Mouse (Mus musculus): ENCODE data around the gene Inka2. TPM values are rescaled to one million over a fixed set of nuclear protein-coding genes. Genes with fewer than 3 reads are reported as not detected.

Inka2 gene
- not detected in 2 replicates for polyA plus RNA-seq (2012; ENCODE audit: insufficient read depth, insufficient read length, low replicate concordance, missing spikeins)

DNA sequence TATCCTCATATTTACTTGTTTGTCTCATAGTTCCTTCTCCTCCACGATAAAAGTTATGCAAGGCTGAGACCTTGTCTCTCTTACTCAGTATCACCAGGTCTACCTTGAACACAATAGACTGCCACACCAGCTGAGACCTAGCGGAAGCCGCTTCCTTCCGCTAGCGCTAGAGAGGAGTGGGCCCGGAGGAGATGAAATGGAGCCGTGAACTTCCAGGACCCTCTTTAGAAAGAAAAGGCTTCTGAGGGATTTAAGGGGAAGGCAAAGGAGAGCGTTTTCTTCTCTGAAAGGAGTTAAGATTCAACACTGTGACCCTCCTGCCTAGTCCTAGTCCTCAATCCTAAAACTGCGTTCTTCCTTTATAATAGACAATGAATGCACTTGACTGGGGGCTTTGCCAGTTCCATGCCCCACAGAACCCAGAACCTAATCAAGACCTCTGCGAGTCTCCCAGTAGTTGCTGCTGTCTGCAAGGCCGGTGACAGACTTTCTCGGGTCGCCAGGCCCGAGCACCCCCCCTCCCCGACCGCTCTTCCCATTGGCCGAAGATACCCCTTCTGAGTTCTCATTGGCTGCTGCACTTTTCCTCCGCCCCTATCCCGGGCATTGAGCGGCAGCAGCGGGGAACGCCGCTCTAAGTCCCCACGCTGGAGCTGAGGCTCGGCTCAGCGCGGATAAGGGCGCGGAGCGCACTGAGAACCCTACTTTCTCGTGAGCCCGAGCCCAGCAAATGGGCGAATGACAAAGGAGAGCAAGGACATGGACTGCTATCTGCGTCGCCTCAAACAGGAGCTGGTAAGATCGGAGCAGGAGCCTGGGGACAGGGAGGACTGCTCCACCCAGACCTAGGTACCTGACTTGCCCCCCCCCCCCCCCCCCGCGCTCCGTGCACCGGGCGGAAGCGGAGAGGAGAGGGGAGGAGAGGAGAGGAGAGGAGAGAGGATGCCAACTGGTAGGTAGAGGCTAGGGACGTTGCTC, at the start of gene Inka2:
TSS of gene Inka2 (plus strand) at position 569 of the 978 bp plus-strand sequence.
- 7% methylated on average over 42 of the region's 43 CpGs for WGBS
- peaks cover 8% of the 10 kb centered on the region for H3K4me1 ChIP-seq (ENCODE audit: control insufficient read depth, insufficient read depth, low read length)
- peak within 1 kb of the TSS; percentile 60 for H3K27ac ChIP-seq (ENCODE audit: insufficient read depth, low read depth, low read length)
- peak within 1 kb of the TSS; percentile 66 for H3K4me3 ChIP-seq (ENCODE audit: insufficient read depth, low read depth, low read length)
- TF ChIP-seq POLR2A (IDR thresholded peaks at IDR 0.05; ENCODE audit: insufficient read depth, low read depth, low read length) (no peak; the same call in 1 of the 2 replicates), CTCF (IDR thresholded peaks at IDR 0.05; ENCODE audit: insufficient read depth, low read depth, low read length) (no peak)

DNA sequence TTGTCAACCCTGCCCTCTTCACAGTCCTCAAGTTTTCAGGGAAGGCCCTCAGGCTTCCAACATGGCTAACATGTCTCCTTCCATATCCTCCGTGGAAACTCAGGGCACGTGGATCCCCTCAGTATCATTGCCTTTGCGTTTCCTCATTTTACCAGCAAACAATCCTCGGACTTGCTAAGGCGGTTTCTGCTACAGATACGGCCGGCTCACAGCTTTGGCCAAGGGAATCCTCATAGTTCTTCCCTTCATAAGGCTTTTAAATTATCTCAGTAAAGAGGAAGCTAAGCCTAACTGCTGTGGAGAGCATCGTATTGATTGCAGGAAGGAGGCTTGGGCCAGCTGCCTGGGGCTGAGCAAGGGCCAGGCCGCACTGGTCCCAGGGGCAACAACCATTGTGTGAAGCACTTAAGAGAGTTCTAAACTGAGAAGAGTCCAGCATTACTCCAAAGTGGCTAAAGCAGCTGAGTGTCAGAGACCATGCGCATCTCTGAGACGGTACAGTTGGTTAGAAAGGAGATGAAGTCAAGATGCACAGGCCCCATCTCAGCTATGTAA, 49.3 kb upstream of the Inka2 start:
- no peaks in the 10 kb centered on the region for H3K4me1 ChIP-seq (ENCODE audit: control insufficient read depth, insufficient read depth, low read length)
- TF ChIP-seq POLR2A (IDR thresholded peaks at IDR 0.05; ENCODE audit: insufficient read depth, low read depth, low read length) (no peak), CTCF (IDR thresholded peaks at IDR 0.05; ENCODE audit: insufficient read depth, low read depth, low read length) (no peak)
- no peak overlapping the region for H3K27ac ChIP-seq (ENCODE audit: insufficient read depth, low read depth, low read length)
- no peak overlapping the region for H3K4me3 ChIP-seq (ENCODE audit: insufficient read depth, low read depth, low read length)
- 94% methylated on average over 11 of the region's 11 CpGs for WGBS

DNA sequence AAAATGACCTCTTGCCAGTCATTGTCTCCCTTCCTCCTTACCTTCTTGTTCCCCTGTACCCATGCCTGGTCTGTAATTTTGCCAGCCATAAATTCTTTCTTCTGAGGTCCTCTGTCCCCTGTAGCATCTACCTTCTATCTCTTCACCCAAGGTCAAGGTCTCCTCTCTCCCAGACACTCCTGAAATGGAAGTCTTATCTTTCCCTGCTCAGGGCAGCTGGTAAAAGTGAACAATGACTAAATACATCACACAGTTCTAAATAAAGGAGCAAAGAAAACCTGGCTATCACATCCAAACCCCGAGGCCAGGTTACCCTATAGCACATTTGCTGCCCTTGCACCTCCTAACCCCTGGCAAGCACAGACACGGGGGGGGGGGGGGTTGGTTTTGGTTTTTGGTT, 43.9 kb upstream of the Inka2 start:
- no peak overlapping the region for H3K27ac ChIP-seq (ENCODE audit: insufficient read depth, low read depth, low read length)
- H3K4me3 ChIP-seq (ENCODE audit: insufficient read depth, low read depth, low read length), result no peak overlapping the region
- TF ChIP-seq POLR2A (IDR thresholded peaks at IDR 0.05; ENCODE audit: insufficient read depth, low read depth, low read length), result no peak
- TF ChIP-seq CTCF (IDR thresholded peaks at IDR 0.05; ENCODE audit: insufficient read depth, low read depth, low read length), result no peak
- WGBS, result 74% methylated on average over 2 of the region's 2 CpGs
- no peaks in the 10 kb centered on the region for H3K4me1 ChIP-seq (ENCODE audit: control insufficient read depth, insufficient read depth, low read length)

DNA sequence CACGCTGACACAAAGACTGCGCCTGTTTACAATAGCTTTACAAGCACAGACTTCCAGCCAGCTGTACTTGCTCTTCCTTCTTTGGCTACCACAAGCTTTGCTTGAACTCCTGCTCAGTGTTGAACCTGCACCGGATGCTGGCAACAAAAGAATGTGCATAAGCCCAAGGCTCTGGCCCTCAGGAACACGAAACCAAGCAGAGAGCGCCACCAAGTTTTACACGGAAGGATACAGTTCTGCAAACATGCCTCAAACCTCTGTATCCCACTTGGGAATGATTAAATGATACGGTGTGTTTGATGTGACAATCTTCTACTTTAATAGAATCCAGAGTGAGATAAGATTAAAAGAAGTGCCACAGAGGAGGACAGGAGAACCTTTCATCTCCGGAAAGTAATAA, 41.4 kb upstream of the Inka2 start:
- Histone ChIP-seq H3K27ac (ENCODE audit: insufficient read depth, low read depth, low read length) (no peak overlapping the region), H3K4me3 (ENCODE audit: insufficient read depth, low read depth, low read length) (no peak overlapping the region), H3K4me1 (ENCODE audit: control insufficient read depth, insufficient read depth, low read length) (peaks cover 3% of the 10 kb centered on the region; the same call in 1 of the 2 replicates)
- TF ChIP-seq CTCF (IDR thresholded peaks at IDR 0.05; ENCODE audit: insufficient read depth, low read depth, low read length) (no peak), POLR2A (IDR thresholded peaks at IDR 0.05; ENCODE audit: insufficient read depth, low read depth, low read length) (no peak)
- 80% methylated on average over 8 of the region's 8 CpGs for WGBS

DNA sequence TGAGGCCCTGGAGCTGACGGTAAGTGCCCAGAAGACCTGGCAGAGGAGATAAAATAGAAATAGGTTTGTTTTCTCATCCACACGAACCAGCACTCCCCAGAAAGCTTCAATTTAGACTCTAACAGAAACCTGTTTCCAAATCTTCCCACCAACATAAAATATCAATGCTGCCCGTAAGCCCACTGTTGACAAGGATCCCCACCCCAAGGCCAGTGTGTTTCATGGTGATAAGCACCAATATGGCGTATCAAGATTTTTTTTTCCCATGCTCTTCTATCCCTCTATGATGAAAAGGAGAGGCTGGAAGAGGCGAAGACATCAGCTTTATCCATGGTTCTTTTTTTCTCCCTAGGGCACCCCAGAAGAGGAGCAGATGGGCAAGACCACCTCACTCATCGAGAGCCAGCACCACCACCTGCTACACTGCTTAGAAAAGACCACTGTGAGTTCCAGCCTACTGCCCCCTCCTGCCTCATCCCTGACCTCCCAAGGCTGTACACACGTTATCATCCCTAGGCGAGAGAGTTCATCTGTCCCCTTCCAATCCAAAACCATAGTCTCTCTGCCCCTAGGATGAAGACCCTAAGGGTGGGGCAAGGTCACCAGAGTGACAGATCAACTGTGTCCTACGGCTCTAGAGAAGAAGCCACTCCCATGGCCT, 39.2 kb upstream of the Inka2 start:
- 93% methylated on average over 9 of the region's 9 CpGs for WGBS
- TF ChIP-seq CTCF (IDR thresholded peaks at IDR 0.05; ENCODE audit: insufficient read depth, low read depth, low read length) (no peak), POLR2A (IDR thresholded peaks at IDR 0.05; ENCODE audit: insufficient read depth, low read depth, low read length) (no peak)

DNA sequence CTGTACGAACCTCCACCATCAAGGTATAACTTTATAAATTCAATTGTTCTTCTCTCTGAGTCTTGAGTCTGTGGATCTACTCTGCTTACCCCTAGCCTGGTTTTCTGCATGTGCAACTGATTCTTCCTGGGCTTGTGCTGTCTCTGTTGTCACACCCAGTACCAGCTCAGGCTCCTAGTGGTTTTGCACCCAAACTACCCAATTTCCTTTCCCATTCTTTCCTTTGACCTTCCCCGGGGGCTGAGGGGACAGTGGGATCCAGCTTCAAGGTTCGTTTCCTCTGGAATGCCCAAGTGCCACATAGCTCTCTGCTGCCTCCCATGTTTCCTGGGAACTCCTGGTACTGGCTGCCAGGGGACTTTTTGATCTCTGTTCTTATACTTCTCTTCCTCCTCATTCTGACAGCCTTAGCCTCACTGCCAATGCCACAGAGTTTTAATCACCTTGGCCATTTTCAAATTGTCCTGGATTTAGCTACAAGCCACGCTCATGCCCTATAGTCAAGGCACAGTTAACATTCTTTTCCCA, 37.3 kb upstream of the Inka2 start:
- Histone ChIP-seq H3K4me1 (ENCODE audit: control insufficient read depth, insufficient read depth, low read length) (peaks cover 6% of the 10 kb centered on the region; the same call in 1 of the 2 replicates), H3K4me3 (ENCODE audit: insufficient read depth, low read depth, low read length) (no peak overlapping the region), H3K27ac (ENCODE audit: insufficient read depth, low read depth, low read length) (no peak overlapping the region)
- WGBS, result 72% methylated on average over 4 of the region's 4 CpGs
- TF ChIP-seq POLR2A (IDR thresholded peaks at IDR 0.05; ENCODE audit: insufficient read depth, low read depth, low read length) (no peak), CTCF (IDR thresholded peaks at IDR 0.05; ENCODE audit: insufficient read depth, low read depth, low read length) (no peak)

More for the DNA sequence above, 39.2 kb upstream of the Inka2 start:
- no peak overlapping the region for H3K4me3 ChIP-seq (ENCODE audit: insufficient read depth, low read depth, low read length)
- peaks cover 6% of the 10 kb centered on the region; the same call in 1 of the 2 replicates for H3K4me1 ChIP-seq (ENCODE audit: control insufficient read depth, insufficient read depth, low read length)
- no peak overlapping the region for H3K27ac ChIP-seq (ENCODE audit: insufficient read depth, low read depth, low read length)

DNA sequence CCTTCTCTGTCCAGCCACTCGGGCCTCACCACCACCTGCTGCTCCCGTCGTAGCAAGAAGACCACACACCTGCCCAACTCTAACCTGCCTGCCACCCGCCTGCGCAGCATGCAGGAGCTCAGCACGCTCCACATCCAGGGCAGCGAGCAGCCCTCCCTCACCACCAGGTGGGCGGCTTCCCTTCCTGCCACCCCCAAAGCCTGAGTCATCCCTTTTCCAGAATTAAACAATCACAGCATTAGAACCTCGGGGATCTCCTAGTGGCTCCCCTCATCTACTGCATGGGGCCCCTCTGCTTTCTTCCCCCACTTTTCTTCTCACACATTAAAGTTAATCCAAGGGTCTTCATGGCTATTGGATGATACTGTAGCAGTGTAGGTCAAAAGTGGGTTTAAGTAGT, 36.2 kb upstream of the Inka2 start:
- 26% methylated on average over 9 of the region's 9 CpGs for WGBS

DNA sequence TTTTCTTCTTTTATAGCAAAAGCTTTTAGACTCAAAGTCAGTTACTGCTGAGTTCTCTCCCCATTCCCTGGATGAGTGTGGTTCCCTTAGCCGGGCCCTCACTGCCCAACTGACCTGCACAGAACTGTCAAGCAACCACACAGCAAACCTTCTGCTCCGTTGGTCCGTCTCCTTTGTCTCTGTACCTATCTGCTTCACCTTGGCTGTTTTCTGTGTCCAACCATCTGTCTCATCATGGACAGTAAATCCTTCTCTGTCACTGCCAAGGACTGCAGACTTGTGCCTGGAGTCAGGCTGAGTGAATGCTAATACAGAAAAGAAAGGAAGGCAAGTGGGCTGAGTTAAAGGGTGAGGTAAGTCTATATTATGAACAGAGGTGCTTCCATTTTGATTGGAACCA, 34.6 kb upstream of the Inka2 start:
- Histone ChIP-seq H3K4me3 (ENCODE audit: insufficient read depth, low read depth, low read length) (no peak overlapping the region), H3K27ac (ENCODE audit: insufficient read depth, low read depth, low read length) (no peak overlapping the region), H3K4me1 (ENCODE audit: control insufficient read depth, insufficient read depth, low read length) (peaks cover 6% of the 10 kb centered on the region; the same call in 1 of the 2 replicates)
- WGBS, result 96% methylated on average over 3 of the region's 3 CpGs
- TF ChIP-seq POLR2A (IDR thresholded peaks at IDR 0.05; ENCODE audit: insufficient read depth, low read depth, low read length) (no peak), CTCF (IDR thresholded peaks at IDR 0.05; ENCODE audit: insufficient read depth, low read depth, low read length) (no peak)

More for the DNA sequence above, 36.2 kb upstream of the Inka2 start:
- peaks cover 6% of the 10 kb centered on the region; the same call in 1 of the 2 replicates for H3K4me1 ChIP-seq (ENCODE audit: control insufficient read depth, insufficient read depth, low read length)
- TF ChIP-seq POLR2A (IDR thresholded peaks at IDR 0.05; ENCODE audit: insufficient read depth, low read depth, low read length) (no peak), CTCF (IDR thresholded peaks at IDR 0.05; ENCODE audit: insufficient read depth, low read depth, low read length) (no peak)
- no peak overlapping the region for H3K27ac ChIP-seq (ENCODE audit: insufficient read depth, low read depth, low read length)
- no peak overlapping the region for H3K4me3 ChIP-seq (ENCODE audit: insufficient read depth, low read depth, low read length)
